Mouse (Mus musculus) mature B cell (primary cell): Measurements from ENCODE around the gene Vti1a.

Experiments
- in situ Hi-C: fragments of 300-500 bp; cut with MboI; formaldehyde crosslinking; loops from 2 replicates; pipeline ENCODE4 v1.14.3; 2019

The Vti1a gene

DNA sequence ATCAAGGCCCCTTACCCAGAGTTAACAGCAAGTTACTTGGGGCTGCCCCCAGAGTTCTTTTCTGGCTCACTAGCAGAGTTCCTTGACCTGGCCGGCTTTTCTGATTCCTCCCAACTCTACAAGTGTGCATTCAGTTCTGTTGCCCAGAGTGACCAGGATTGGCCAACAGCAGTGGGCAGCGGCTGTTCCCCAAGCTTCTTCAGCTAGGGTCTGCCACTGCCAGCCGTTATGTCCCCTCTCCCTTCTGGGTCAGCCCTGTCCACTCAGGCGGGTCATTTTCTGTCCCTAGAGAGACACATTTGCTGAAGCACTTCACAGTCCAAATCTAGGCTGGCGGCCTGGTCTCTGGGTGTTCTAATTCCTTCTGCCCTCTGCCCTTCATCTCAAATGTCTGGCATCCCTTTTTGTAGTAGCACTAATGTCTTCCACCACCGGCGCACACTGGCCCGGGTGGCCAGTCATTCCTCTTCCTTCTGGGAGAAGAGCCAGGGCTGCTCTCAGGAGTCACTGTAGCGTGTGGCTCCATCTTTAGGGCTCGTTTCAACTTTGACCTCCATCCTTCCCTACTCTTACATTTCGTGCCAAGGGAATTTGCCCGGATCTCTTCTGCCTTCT, 305.0 kb downstream of the Vti1a start:
- in situ Hi-C loops = no loop called here

DNA sequence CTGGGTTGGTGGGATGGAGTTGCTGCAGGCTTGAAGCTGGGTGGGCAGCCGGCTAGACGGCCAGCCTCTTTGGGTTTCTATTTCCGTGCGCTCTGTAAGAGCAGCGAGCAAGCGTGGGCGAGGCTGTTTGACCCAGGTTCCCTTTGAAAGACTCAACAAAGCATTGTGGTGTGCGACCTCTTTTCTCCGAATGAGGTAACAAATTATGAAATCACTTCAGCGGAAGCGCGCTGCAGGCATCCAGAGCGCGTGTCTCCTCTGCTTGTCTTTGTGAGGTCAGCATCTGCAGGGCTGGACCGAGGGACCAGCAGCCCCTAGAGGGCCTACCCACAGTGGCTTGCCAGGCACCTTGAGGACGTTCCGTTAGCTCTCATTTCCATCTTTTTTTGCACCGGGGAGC, 306.7 kb downstream of the Vti1a start:
- in situ Hi-C loops = no loop called here

DNA sequence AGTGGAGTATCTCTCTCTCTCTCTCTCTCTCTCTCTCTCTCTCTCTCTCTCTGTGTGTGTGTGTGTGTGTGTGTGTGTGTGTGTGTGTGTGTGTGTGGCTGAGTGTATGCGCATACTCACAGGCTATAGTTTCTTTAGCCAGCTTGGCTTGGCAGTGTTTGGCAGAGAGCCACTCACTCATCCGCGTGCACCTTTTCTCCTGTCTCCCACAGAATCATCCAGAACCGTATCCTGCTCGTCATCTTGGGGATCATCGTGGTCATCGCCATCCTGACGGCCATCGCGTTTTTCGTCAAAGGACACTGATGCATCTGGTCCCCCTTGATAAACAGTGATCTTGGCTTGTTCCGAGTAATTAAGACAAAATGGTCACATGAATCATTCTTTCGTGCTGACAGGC, 307.5 kb downstream of the Vti1a start:
- in situ Hi-C loops = no loop called here

DNA sequence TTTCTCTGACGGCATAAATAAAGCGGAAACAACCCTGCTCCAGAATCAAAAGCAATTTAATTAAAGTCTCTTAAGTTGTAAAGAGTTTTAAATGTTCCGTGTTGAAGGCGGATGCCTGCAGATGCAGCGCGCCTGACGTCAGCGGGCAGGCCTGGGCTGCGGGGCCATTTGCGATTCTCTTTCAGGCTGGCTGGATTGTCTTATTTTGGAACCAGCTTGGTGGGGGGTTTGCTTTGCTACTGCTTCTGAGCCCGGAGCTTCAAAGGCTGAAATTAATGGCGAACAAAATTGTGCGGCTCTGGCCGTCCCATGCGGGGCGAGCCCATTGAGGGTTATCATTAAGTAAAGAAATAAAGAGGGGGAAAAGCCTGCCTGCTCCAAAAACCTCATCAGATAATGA, 310.4 kb downstream of the Vti1a start:
- in situ Hi-C loops = no loop called here

DNA sequence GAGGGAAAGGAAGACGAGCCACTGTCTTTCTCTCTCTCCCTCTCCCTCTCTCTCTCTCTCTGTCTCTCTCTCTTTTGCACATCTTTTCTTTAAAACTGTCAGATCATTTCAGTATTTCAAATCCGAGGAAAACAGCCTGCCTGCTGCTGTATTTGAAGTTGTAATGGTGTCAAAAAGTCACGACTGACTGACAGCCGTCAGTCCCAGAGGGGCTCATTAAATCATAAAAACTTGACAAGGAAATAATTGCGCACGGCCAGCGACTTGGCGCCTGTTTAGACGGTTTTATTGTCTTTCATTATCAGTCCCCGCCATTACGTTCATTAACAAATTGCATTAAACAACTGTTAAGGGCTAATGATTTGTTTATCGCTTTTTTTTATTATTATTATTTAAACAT, 310.9 kb downstream of the Vti1a start:
- in situ Hi-C loops = no loop called here

DNA sequence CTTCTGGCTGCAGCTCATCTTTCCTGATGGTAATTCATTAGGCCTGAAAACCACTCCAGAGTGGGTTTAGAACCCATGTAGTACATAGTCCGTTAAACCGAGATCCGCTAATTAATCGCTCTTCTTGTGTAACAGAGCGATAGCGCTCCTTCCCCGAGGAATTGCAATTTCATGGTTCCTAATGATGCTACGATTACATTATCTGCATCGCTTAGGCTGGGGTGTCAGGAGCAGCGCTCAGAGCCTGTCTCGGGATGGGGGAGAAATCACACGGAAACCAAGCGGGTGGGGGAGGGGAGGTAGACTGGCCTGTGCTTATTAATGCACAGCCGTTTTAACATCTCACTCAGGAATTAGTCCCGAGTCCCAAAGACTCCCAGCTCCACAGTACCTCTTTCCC, 319.4 kb downstream of the Vti1a start:
- in situ Hi-C loops = loop anchor here (10.0 kb wide), 1 partner anchor 229 kb away; no protein-coding TSS in a partner anchor

DNA sequence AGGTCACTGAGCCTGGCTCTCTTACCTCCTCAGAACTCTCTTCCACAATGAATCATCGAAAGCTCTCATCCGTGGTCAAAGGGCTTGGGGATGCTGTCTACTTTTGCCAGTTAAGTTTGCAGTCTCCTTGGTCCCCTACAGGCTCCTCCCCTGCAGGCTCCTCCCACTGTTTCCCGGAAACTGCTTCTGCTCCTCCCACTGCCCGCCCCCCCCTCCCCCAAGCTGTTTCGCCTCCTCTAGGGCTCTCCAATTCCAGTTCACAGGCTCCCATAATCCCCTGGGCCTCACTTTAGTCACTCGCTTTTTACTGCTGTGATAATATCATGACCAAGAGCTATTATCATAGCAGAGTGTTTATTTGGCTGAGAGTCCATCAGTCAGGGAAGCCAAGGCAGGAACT, 324.2 kb downstream of the Vti1a start:
- in situ Hi-C loops = loop anchor here (10.0 kb wide), 1 partner anchor 85 kb away; no protein-coding TSS in a partner anchor

DNA sequence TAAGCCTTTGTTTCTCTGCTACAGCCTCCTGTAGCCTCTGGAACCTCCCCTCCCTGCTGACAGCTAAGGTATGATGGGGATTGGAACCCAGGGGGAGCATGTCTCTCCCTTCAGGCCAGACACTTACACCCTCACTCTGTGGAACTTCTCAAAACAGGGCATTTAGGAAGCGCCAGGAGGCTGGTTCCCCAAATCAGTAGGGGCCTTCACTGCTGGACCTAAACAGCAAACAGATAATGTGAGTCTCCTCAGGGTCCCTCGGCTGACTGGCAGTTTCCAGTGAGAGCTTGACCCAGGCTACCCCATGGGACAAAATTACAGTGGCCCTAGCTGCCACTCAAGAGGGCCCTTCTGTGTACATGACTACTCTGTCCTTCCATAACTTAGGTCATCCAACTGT, 325.8 kb downstream of the Vti1a start:
- in situ Hi-C loops = loop anchor here (10.0 kb wide), 1 partner anchor 87 kb away; no protein-coding TSS in a partner anchor

DNA sequence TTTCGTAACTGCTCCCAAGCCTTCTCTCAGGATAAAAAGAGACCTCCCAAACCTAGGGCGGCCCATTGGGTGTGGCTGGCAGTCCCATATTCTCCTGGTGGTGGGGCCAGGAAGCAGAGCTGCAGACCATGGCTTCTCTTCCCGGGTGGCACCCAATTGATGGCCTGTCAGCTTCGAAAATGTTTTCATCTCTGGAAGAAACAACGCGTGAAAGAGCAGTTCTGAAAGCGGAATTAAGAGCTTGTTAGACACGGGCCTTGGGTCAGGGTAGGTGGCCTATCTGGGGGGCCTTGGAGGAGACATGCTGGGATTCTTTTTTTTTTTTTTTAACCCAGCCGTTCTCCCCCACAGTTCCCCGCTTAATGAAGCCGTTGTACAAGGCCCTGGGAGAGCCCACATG, 326.3 kb downstream of the Vti1a start:
- in situ Hi-C loops = loop anchor here (10.0 kb wide), 1 partner anchor 88 kb away; no protein-coding TSS in a partner anchor

DNA sequence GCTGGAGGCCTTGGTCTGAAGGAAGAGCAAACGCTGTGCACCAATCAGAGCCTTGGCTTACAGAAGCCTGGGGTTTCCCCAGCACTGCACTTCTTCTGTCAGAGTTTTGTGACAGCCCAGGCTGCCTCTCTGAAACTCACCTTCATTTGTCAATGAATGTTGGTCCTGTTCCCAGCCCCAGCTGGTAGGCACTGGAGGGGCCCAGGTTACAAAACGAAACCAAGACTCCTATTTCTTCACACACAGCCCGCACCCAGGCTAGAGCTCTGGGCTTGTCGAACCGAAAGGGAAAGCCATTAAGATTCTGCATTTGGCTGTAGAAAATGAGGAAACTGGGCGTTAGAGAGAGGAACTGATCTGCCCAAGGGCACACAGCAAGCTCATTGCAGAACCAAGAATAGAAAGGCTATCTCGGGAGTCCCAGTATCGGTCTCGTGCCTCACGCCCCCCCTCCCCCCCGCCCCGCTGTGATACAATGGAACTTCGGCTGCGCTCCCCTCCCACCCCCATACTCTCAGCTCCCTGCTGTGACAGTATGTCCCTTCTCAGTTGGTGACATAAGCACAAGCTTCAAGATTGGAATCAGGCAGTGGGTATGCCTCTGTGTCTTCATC, 327.3 kb downstream of the Vti1a start:
- in situ Hi-C loops = loop anchor here (10.0 kb wide), 1 partner anchor 89 kb away; no protein-coding TSS in a partner anchor

DNA sequence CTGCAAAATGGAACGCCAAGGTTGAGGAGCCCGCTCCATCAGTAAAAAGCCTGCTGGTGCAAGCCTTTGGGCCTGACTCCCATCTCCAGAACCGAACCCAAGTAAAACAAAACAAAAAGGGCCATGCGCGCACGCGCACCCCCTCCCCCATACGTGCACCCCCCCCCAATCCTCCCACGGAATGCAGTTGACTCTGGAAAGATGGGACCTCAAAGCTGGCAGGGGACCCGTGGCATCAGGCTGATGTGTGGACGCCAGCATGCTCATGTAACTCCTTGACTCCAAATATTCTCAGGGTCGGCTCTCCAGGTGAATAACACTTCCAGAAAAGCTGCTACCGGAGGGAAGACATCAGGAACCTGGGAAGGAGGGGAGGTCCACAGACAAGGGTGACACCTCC, 327.8 kb downstream of the Vti1a start:
- in situ Hi-C loops = loop anchor here (10.0 kb wide), 1 partner anchor 89 kb away; no protein-coding TSS in a partner anchor

DNA sequence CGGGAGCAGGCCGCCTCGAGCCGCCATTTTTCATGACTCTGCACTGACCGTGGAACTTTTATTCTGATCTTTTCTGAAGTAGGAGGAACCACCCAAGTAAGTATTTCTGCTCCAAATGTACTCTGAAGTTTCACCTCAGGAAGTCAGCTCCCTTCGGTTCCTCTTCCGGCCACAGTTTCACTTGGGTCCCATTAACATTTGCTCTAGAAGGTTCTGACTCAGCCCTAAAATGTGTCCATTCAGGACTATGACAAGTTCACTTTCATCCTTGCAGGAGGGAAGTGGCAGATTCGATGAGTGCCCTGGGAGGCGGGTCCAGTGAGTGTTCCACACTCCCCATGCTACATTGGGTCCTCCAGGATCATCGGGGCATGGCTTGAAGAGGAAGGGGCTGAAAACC, 333.3 kb downstream of the Vti1a start:
- in situ Hi-C loops = loop anchor here (10.0 kb wide), 1 partner anchor 95 kb away; no protein-coding TSS in a partner anchor

DNA sequence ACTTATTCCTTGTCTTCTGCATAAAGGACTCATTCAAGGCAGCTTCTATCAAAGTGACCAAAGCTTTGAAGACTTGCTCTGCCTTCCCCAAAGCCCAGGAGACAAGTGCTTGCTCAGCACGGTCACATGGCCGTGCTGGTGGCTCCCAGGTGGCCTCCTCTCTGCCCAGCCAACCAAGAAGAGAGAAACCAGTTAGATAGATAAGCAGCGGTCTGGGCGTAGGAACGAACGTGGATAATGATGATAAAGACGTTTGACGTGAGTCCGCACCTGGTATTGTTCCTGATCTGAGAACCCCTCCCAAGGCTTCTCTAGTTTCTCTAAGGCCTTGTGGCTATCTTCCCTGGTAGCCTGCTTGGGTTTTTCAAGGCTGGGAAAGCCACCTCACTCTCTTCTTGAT, 334.9 kb downstream of the Vti1a start:
- in situ Hi-C loops = no loop called here

DNA sequence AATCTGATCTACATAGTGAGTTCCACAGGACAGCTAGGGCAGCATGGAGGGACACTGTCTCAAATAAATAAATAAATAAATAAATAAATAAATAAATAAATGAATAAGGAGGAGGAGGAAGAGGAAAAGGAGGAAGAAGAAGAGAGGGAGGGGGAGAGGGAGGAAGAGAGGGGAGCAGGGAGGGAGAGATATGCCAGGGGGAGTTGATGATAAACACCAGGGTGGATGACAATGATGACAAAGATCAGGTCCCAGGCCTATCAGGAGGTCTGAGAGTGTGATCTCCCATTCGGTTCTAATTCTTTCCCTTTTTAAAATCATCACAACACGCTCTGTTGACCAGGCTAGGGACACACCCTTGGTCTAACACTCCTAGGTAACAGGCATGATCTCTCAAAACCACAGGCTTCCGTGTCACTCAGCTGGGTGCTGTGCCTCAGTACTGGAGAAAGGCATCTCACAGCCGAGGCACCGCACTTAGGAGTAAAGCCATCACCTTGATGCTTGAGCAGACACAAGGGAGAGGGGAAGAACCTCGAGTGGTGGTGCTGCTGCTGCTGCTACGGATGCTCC, 336.7 kb downstream of the Vti1a start:
- in situ Hi-C loops = no loop called here

DNA sequence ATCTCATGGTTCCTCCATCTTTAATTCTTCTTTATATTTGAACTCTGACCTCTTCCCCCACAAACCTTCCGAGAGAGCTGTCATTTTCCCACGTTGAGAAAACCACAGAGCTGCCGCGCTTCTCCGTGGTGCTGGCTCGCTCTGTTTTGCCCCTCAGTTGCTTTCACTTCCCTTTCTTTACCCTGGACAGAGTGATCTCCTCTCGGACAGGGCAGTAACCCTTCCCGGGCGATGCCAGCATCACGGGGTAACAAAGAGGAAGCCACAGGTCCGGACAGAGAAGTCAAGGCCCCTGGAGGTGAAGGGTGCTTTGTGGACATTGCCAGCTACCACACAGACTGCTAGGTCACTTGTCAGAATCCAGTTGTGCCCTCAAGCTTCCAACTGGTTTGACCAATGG, 344.1 kb downstream of the Vti1a start:
- in situ Hi-C loops = no loop called here

DNA sequence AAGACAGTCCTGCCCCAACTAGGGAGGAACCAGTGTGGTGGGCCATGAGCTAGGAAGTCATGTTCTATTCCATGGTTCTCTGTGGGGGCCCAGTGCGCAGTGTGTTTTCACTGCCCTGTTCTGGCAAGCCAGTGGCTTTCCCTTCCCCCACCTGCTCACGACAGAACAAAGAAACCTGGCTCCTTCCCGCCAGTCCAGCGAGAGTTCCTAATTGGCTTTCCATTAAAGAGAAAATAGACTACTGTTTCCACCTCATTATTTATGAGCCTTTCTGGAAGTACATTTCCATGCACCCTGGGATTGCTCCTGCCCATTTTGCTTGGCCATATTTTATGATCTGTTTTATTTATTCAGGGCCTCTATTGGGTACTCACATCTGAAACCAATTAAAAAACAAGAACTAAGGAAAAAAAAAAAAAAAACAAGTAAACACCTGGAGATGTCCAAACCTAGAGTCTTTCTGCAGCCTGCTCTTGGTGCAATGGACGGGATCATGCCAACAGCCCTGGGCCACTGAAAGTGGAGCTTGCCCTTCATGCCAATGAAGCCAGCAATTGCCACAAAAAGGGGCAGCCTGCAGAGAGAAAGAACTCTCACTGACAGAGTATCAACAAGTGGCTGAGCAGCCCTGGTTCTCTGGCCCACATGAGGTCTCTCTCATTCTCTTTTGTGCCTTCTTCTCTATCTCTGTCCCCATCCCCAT, 346.6 kb downstream of the Vti1a start:
- in situ Hi-C loops = no loop called here

DNA sequence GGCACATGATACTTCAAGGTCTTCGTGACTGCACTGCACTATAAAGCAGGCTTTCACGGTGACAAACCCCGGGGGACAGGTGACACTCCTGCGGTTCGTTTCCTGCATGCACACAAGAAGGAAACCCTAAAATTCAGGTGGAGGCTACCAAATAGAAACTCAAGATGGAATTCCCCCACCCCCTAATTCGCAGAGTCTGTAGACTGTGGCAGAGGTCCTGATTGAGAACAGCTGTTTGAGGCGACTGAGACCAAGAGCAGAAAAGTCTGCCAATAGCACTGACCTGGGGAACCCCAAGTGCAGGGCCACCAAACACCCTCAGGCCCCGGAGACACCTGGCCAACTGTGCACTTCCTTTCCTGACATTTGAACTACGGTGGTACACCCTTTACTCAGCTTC, 351.7 kb downstream of the Vti1a start:
- in situ Hi-C loops = no loop called here

DNA sequence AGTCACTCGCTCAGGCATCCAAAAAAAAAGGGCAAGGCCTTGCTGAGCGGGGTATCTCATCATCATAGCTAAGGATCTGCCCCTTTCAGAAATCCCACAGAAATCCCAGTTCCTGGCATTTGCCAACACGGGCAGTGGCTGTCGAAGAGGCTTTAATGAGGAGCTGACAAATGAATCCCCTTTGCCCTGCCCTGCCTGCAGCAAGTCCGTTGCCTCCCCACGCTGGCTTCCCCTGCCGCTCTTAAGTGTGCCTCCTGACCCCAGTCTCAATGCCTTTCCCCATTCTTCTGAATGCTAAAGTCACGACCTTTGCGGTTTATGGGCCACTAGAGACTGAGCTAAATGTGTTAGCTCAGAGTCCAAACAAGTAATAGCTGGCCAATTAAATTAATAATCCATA, 352.8 kb downstream of the Vti1a start:
- in situ Hi-C loops = no loop called here
